Mouse (Mus musculus) ES-Bruce4 (cell line): ENCODE results near the gene Actn2. TPM values are rescaled to one million over a fixed set of nuclear protein-coding genes. Genes with fewer than 3 reads are reported as not detected.

Source experiments
- H3K27ac ChIP-seq: 2 replicates; pipeline ENCODE4 v1.5.1; 2012; ENCODE audit warnings: low read length, inconsistent platforms; ENCODE audit not compliant: insufficient read depth
- H3K27me3 ChIP-seq: 2 replicates; pipeline ENCODE4 v1.6.1; 2012; ENCODE audit warnings: mild to moderate bottlenecking, low read length, inconsistent platforms; ENCODE audit not compliant: control insufficient read depth, poor library complexity, insufficient read depth, severe bottlenecking
- H3K36me3 ChIP-seq: 2 replicates; pipeline ENCODE4 v1.6.1; 2012; ENCODE audit warnings: inconsistent platforms, mild to moderate bottlenecking, low read length, moderate library complexity; ENCODE audit not compliant: control insufficient read depth, poor library complexity, insufficient read depth, severe bottlenecking
- H3K4me1 ChIP-seq: one replicate; pipeline ENCODE4 v1.8.1; 2011; ENCODE audit warnings: low read length; ENCODE audit not compliant: control insufficient read depth, insufficient read depth
- H3K4me3 ChIP-seq: 2 replicates; pipeline ENCODE4 v1.5.1; 2011; ENCODE audit warnings: low read depth, mild to moderate bottlenecking, low read length
- H3K9ac ChIP-seq: 2 replicates; pipeline ENCODE4 v1.6.1; 2012; ENCODE audit warnings: low read depth, mild to moderate bottlenecking, inconsistent platforms; ENCODE audit not compliant: poor library complexity, severe bottlenecking
- H3K9me3 ChIP-seq: replicated peaks from 2 replicates; pipeline ENCODE4 v1.6.1; 2012; ENCODE audit warnings: mild to moderate bottlenecking, low read length, inconsistent platforms; ENCODE audit not compliant: control insufficient read depth, poor library complexity, insufficient read depth, severe bottlenecking
- CTCF ChIP-seq: IDR thresholded peaks from one replicate; pipeline ENCODE4 v1.8.1; 2011; ENCODE audit warnings: low read depth, low read length
- EP300 ChIP-seq: IDR thresholded peaks from 2 replicates; pipeline ENCODE4 v1.6.1; 2011; ENCODE audit warnings: low read depth, low read length; ENCODE audit not compliant: insufficient read depth
- POLR2A ChIP-seq: IDR thresholded peaks from one replicate; pipeline ENCODE4 v1.8.1; 2011; ENCODE audit warnings: low read length; ENCODE audit not compliant: insufficient read depth
- polyA plus RNA-seq: library from polyadenylated mRNA; stranded (reverse); fragments of >200 nt; gene quantifications from 2 replicates; pipeline ENCODE4 v1.2.4, GENCODE M21; 2011; ENCODE audit warnings: low read depth; ENCODE audit not compliant: missing spikeins, insufficient read depth, insufficient read length

Actn2 gene
- polyA plus RNA-seq, result 1.4 and 2.2 TPM in 2 replicates

- H3K27ac ChIP-seq, result no peak within 1 kb of the TSS
Measured at GRCm38 (mm10) chr13:12340183-12340975, at the start of gene Actn2. Gene Actn2 (minus strand): TSS chr13:12340760.

GRCm38 (mm10) chr13:12386286-12386685 lies 45.7 kb upstream of the Actn2 start:
- Histone ChIP-seq H3K27me3 (no peaks in the 10 kb centered on the region), H3K36me3 (no peaks in the 10 kb centered on the region), H3K4me3 (no peak overlapping the region), H3K9ac (no peak overlapping the region), H3K4me1 (no peaks in the 10 kb centered on the region), H3K9me3 (no peaks in the 10 kb centered on the region), H3K27ac (no peak overlapping the region)
- no peak for TF ChIP-seq EP300
- peak; percentile 15 for TF ChIP-seq CTCF
- no peak for TF ChIP-seq POLR2A

More at GRCm38 (mm10) chr13:12340183-12340975, at the start of gene Actn2:
- H3K9ac ChIP-seq, result peak within 1 kb of the TSS; percentile 34; the same call in 1 of the 2 replicates
- TF ChIP-seq CTCF (peak; percentile 47), POLR2A (peak; percentile 73), EP300 (no peak)
- peak within 1 kb of the TSS; percentile 88 for H3K4me3 ChIP-seq
- no peaks in the 10 kb centered on the region; the same call in 1 of the 2 replicates for H3K27me3 ChIP-seq
- no peaks in the 10 kb centered on the region for H3K4me1 ChIP-seq
- H3K9me3 ChIP-seq, result no peaks in the 10 kb centered on the region
- no peaks in the 10 kb centered on the region for H3K36me3 ChIP-seq

GRCm38 (mm10) chr13:12384796-12385195 lies 44.2 kb upstream of the Actn2 start:
- H3K4me3 ChIP-seq, result no peak overlapping the region
- no peak for TF ChIP-seq POLR2A
- TF ChIP-seq EP300, result no peak
- no peak for TF ChIP-seq CTCF
- no peaks in the 10 kb centered on the region for H3K9me3 ChIP-seq
- H3K4me1 ChIP-seq, result no peaks in the 10 kb centered on the region
- no peaks in the 10 kb centered on the region for H3K27me3 ChIP-seq
- no peak overlapping the region for H3K9ac ChIP-seq
- no peaks in the 10 kb centered on the region for H3K36me3 ChIP-seq
- no peak overlapping the region for H3K27ac ChIP-seq

GRCm38 (mm10) chr13:12376778-12377177 lies 36.2 kb upstream of the Actn2 start:
- H3K9me3 ChIP-seq, result no peaks in the 10 kb centered on the region
- no peak overlapping the region for H3K9ac ChIP-seq

GRCm38 (mm10) chr13:12372755-12373154 lies 32.2 kb upstream of the Actn2 start:
- TF ChIP-seq CTCF, result no peak
- TF ChIP-seq POLR2A, result no peak
- no peak for TF ChIP-seq EP300
- Histone ChIP-seq H3K36me3 (no peaks in the 10 kb centered on the region), H3K27ac (no peak overlapping the region), H3K4me3 (no peak overlapping the region), H3K9ac (no peak overlapping the region), H3K4me1 (peaks cover 2% of the 10 kb centered on the region), H3K27me3 (no peaks in the 10 kb centered on the region; the same call in 1 of the 2 replicates), H3K9me3 (no peaks in the 10 kb centered on the region)

More at GRCm38 (mm10) chr13:12376778-12377177, 36.2 kb upstream of the Actn2 start:
- H3K4me1 ChIP-seq, result no peaks in the 10 kb centered on the region
- no peak overlapping the region for H3K27ac ChIP-seq
- H3K36me3 ChIP-seq, result no peaks in the 10 kb centered on the region
- no peak overlapping the region for H3K4me3 ChIP-seq
- TF ChIP-seq CTCF (no peak), EP300 (no peak), POLR2A (no peak)
- no peaks in the 10 kb centered on the region for H3K27me3 ChIP-seq

GRCm38 (mm10) chr13:12369930-12370329 lies 29.4 kb upstream of the Actn2 start:
- TF ChIP-seq POLR2A (no peak), CTCF (no peak), EP300 (no peak)
- H3K4me1 ChIP-seq, result peaks cover 2% of the 10 kb centered on the region
- H3K36me3 ChIP-seq, result no peaks in the 10 kb centered on the region
- H3K27me3 ChIP-seq, result no peaks in the 10 kb centered on the region; the same call in 1 of the 2 replicates
- no peak overlapping the region for H3K27ac ChIP-seq
- no peak overlapping the region for H3K4me3 ChIP-seq
- no peaks in the 10 kb centered on the region for H3K9me3 ChIP-seq
- no peak overlapping the region for H3K9ac ChIP-seq
